Mouse (Mus musculus) embryonic facial prominence, embryonic 11.5 days (tissue): ENCODE results near the gene Tmem176b. TPM values are rescaled to one million over a fixed set of nuclear protein-coding genes. Genes with fewer than 3 reads are reported as not detected.
A peak's percentile ranks its signal among the peaks of the same experiment; 100 is the strongest.

Experiments used
- ATAC-seq: fragments of 200-750 bp; cut with Nextera tagmentation; replicated peaks from 2 replicates; pipeline ENCODE4 v1.8.0; 2017; ENCODE audit warnings: low read depth; ENCODE audit not compliant: insufficient number of reproducible peaks, low FRiP score, low TSS enrichment
- DNase-seq: peaks from one replicate; pipeline ENCODE4 v3.0.0-alpha.2; 2015; ENCODE audit warnings: low spot score
- H3K27ac ChIP-seq: fragments of 300-500 bp; sonication (generic); replicated peaks from 2 replicates; pipeline ENCODE4 v1.5.1; 2014; ENCODE audit warnings: mild to moderate bottlenecking, low read depth, low read length, control low read depth
- H3K27me3 ChIP-seq: fragments of 300-500 bp; sonication (generic); 2 replicates; pipeline ENCODE4 v1.6.1; 2014; ENCODE audit warnings: mild to moderate bottlenecking, low read length, moderate library complexity, mixed read lengths; ENCODE audit not compliant: control insufficient read depth, insufficient read depth
- H3K36me3 ChIP-seq: fragments of 300-500 bp; sonication (generic); replicated peaks from 2 replicates; pipeline ENCODE4 v1.6.1; 2014; ENCODE audit warnings: low read depth, mild to moderate bottlenecking, low read length, moderate library complexity, mixed read lengths; ENCODE audit not compliant: control insufficient read depth, insufficient read depth
- H3K4me1 ChIP-seq: fragments of 300-500 bp; sonication (generic); 2 replicates; pipeline ENCODE4 v1.6.1; 2014; ENCODE audit warnings: low read length, mixed read lengths; ENCODE audit not compliant: control insufficient read depth, insufficient read depth
- H3K4me2 ChIP-seq: fragments of 300-500 bp; sonication (generic); 2 replicates; pipeline ENCODE4 v1.6.1; 2014; ENCODE audit warnings: low read depth, mild to moderate bottlenecking, control low read depth, low read length, moderate library complexity
- H3K4me3 ChIP-seq: fragments of 300-500 bp; sonication (generic); 2 replicates; pipeline ENCODE4 v1.5.1; 2014; ENCODE audit warnings: low read depth, low read length, control low read depth
- H3K9ac ChIP-seq: fragments of 300-500 bp; sonication (generic); replicated peaks from 2 replicates; pipeline ENCODE4 v1.6.1; 2014; ENCODE audit warnings: mild to moderate bottlenecking, control low read depth, low read length
- H3K9me3 ChIP-seq: fragments of 300-500 bp; sonication (generic); replicated peaks from 2 replicates; pipeline ENCODE4 v1.6.1; 2016; ENCODE audit warnings: mild to moderate bottlenecking, low read length, inconsistent platforms, mixed read lengths; ENCODE audit not compliant: control insufficient read depth
- WGBS: fragments of 180-500 bp; shearing (Covaris S2); extraction: QIAGEN DNeasy Blood & Tissue Kit; methylation state at CpG from one replicate; pipeline ENCODE4 v1.1.7; 2014; 5-methylcytosine and 5-hydroxymethylcytosine counted together
- polyA plus RNA-seq: library from polyadenylated mRNA; unstranded; fragments of >200 nt; fragmentation: Nextera tagmentation; extraction: Ambion mirVana; gene quantifications from 2 replicates; pipeline ENCODE4 v1.2.1, GENCODE M21; 2014

Gene Tmem176b
- polyA plus RNA-seq, 1 experiment from 2014 or later: 87.3 TPM

DNA sequence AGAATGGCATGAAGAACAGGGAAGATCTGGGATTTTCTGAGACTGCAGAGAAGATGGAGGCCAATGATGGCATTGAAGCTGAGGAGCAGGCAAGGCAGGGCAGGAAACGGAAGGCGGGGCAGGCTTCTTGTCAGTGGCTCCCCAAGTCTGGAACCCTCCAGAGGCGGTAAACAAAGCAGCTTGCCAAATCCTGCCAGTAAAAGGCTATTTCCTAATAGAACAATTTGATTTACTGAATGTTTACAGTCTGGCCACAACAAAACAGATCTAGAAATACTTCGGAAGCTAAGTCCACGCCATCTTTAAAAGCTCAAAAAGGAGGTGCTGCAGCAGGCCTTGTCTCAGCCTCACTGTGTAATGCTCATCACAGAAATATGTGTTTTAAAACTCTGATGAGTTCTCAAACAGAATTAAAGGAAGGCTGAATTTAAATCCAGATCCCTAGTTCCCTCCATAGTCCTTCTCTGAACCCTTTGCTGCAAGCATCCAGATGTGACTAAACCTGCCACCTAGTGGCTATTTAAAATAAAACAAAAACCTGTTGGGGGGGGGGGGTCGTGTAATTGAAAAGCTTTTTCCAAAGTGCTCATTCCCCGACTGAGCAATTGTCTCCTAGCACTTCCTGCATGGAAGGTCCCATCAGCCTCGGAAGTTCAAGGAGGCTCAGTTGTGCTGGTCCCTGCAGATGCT is 16.5 kb upstream of the Tmem176b start:
- H3K4me3 ChIP-seq: no peak overlapping the region

DNA sequence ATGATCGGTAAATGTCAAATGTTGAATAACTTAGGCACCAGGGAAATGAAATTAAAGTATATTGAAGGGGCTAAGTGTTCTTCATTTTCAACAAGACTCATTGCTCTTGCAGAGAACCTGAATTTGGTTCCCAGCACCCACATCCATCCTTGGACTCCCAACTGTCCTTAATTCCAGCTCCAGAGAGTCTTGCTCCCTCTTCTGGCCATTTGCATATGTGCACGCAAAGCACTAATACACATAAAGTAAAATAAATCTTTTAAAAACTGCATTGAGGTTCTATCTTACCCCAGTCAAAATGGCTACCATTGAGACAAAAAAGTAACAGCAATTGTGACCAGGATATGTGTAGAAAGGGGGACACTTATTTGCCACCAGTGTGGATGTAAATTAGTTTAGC is 12.9 kb upstream of the Tmem176b start:
- Histone ChIP-seq H3K27me3 (no peaks in the 10 kb centered on the region), H3K36me3 (no peaks in the 10 kb centered on the region), H3K9ac (no peak overlapping the region), H3K4me1 (no peaks in the 10 kb centered on the region), H3K4me2 (no peak overlapping the region), H3K27ac (no peak overlapping the region), H3K4me3 (no peak overlapping the region), H3K9me3 (no peaks in the 10 kb centered on the region)
- ATAC-seq: no peak
- DNase-seq: no peak
- whole genome bisulfite sequencing: 97% methylated on average over 2 of the region's 2 CpGs

More for the DNA sequence above, 16.5 kb upstream of the Tmem176b start:
- WGBS: 50% methylated on average over 8 of the region's 8 CpGs
- no peaks in the 10 kb centered on the region for H3K27me3 ChIP-seq
- H3K36me3 ChIP-seq: no peaks in the 10 kb centered on the region
- DNase-seq (peak; percentile 39), ATAC-seq (no peak)
- no peak overlapping the region for H3K9ac ChIP-seq
- H3K9me3 ChIP-seq: no peaks in the 10 kb centered on the region
- no peak overlapping the region for H3K27ac ChIP-seq
- no peaks in the 10 kb centered on the region for H3K4me1 ChIP-seq
- H3K4me2 ChIP-seq: no peak overlapping the region

DNA sequence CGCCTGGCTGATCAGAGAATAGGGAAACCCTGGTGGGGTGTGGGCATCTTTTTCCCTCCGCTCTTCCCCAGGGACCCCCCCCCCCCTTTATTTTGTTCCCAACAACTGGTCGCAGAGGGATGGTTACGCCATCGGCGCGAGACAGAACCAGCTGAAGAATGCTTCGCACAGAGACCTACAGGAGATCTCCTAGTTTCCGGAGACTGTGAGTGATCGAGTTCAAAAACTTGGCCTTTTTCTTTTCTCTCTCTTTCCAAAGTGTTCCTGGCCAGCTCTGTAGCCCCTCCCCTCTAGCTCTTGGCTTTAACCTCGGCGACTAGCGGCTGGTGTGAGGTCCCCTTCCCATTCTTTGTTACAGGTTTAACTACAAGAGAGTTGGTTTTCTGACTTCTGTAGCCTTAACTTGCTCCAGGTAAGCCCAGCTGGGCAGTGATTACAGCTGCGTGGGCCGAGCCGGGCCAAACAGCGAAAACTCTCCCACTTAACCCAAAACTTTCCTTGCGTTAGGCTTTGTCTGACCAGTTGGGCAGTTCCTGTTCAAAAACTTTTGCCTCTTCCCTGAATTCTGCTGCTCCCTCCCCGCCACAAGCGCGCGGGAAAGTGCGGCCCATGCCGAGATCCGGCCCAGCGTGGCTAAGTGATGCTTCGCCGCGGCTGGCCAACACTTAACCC is 10.7 kb upstream of the Tmem176b start:
- no peaks in the 10 kb centered on the region for H3K36me3 ChIP-seq
- peak overlapping the region; percentile 60 for H3K9ac ChIP-seq
- no peaks in the 10 kb centered on the region for H3K27me3 ChIP-seq
- ATAC-seq: peak; percentile 56; the same call in 1 of the 2 replicates
- H3K4me2 ChIP-seq: peak overlapping the region; percentile 53
- WGBS: 2% methylated on average over 29 of the region's 29 CpGs
- H3K4me1 ChIP-seq: no peaks in the 10 kb centered on the region
- H3K27ac ChIP-seq: peak overlapping the region; percentile 67
- DNase-seq: peak; percentile 71
- H3K4me3 ChIP-seq: peak overlapping the region; percentile 27
- no peaks in the 10 kb centered on the region for H3K9me3 ChIP-seq

DNA sequence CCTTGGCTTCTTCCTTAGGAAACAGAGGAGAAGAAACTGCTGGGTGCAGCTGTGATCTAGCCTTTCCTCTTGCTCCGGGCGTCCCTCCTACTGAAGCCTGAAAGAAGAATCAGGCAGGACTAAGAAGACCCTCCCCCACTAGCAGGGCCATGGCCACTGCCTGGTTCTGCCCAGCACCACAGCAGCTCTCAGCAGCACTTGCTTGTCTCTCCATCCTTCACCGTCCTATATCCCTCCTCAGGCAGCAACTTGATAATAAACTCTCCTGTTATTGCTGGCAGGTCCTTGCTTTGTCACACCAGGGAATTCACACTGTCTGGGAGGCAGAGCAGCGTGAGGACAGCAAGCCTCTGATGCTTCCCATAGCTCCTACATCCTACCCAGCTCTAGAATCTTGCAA is 3.8 kb upstream of the Tmem176b start:
- no peak for ATAC-seq
- no peak overlapping the region for H3K27ac ChIP-seq
- no peaks in the 10 kb centered on the region for H3K9me3 ChIP-seq
- no peak overlapping the region for H3K4me3 ChIP-seq
- H3K4me2 ChIP-seq: no peak overlapping the region
- H3K4me1 ChIP-seq: peaks cover 4% of the 10 kb centered on the region
- H3K36me3 ChIP-seq: no peaks in the 10 kb centered on the region
- DNase-seq: no peak
- no peaks in the 10 kb centered on the region for H3K27me3 ChIP-seq
- no peak overlapping the region for H3K9ac ChIP-seq
- 67% methylated on average over 4 of the region's 4 CpGs for WGBS

DNA sequence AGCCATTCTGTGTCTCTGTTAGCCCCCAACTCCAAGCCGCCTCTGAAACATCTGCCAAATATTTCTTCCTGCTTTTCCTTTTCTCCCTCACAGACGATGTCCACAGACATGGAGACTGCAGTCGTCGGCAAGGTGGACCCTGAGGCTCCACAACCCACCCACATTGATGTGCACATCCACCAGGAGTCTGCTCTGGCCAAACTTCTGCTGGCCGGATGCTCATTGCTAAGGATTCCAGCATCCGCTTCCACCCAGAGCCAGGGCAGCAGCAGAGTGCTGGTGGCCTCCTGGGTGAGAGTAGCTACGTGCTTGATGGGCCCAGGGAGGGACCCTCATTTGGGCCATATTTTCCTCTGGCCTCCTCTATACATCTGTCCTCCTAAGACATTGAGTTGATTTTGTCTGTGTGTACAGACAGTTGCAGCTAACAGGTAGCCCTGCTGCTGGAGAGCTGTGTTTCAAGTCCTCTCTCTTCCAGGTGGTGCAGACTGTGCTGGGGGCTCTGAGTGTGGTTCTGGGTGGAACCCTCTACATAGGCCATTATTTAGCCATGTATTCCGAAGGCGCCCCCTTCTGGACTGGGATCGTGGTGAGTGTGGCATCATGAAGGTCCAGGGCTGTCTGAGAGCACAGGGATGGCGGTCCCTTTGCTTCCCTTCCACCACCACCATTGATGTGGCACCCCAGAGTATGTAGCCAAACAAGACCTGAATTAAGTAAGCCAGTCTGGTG is 981 bp upstream of the Tmem176b start:
- ATAC-seq: no peak
- no peaks in the 10 kb centered on the region for H3K36me3 ChIP-seq
- 68% methylated on average over 11 of the region's 11 CpGs for WGBS
- H3K4me1 ChIP-seq: peaks cover 6% of the 10 kb centered on the region
- H3K9ac ChIP-seq: no peak overlapping the region
- DNase-seq: no peak
- no peaks in the 10 kb centered on the region for H3K9me3 ChIP-seq
- no peak overlapping the region; the same call in 1 of the 2 replicates for H3K4me2 ChIP-seq
- H3K27me3 ChIP-seq: no peaks in the 10 kb centered on the region
- H3K27ac ChIP-seq: no peak overlapping the region
- no peak overlapping the region for H3K4me3 ChIP-seq

DNA sequence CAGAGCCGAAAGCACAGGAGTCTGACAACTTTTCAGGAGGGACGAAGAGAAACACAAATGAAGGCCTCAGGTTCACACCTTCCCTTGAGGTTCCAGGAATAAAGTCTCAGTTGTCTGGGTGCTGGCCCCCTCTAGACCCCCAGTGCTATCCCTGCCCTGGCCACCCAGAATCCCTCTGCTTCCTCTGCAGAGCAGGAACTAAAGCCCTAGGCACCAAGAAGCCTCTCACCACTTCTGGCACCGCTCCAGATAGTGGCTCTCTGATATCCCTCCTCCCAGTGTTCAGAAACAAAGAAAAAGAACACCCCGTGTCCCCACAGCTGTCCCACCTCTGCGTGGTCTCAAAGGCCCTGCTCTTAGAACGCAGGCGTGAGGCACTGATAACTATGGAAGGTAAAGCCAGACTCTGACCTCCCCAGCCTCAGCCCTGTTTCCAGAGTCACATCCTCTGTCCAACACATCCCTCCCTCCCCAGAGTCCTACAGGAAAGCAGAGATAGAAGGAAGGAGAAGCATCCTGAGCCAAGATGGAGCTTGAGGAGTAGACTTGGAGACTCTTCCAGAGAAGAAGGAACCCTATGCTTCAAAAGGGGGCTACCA is 826 bp downstream of the Tmem176b start, which contains the start of gene Tmem176a:
TSS of gene Tmem176a (plus strand) at position 549 of the 599 bp plus-strand sequence.
- no peaks in the 10 kb centered on the region for H3K9me3 ChIP-seq
- H3K36me3 ChIP-seq: no peaks in the 10 kb centered on the region
- no peaks in the 10 kb centered on the region for H3K27me3 ChIP-seq
- 36% methylated on average over 7 of the region's 7 CpGs for WGBS
- DNase-seq (peak; percentile 23), ATAC-seq (0 out of 2 replicates have a peak, but pooled peaks have one; percentile 6)
- H3K27ac ChIP-seq: peak within 1 kb of the TSS; percentile 44; the same call in 1 of the 2 replicates
- peak within 1 kb of the TSS; percentile 48 for H3K4me2 ChIP-seq
- peak within 1 kb of the TSS; percentile 44 for H3K9ac ChIP-seq
- H3K4me1 ChIP-seq: peaks cover 6% of the 10 kb centered on the region
- peak within 1 kb of the TSS; percentile 32 for H3K4me3 ChIP-seq

DNA sequence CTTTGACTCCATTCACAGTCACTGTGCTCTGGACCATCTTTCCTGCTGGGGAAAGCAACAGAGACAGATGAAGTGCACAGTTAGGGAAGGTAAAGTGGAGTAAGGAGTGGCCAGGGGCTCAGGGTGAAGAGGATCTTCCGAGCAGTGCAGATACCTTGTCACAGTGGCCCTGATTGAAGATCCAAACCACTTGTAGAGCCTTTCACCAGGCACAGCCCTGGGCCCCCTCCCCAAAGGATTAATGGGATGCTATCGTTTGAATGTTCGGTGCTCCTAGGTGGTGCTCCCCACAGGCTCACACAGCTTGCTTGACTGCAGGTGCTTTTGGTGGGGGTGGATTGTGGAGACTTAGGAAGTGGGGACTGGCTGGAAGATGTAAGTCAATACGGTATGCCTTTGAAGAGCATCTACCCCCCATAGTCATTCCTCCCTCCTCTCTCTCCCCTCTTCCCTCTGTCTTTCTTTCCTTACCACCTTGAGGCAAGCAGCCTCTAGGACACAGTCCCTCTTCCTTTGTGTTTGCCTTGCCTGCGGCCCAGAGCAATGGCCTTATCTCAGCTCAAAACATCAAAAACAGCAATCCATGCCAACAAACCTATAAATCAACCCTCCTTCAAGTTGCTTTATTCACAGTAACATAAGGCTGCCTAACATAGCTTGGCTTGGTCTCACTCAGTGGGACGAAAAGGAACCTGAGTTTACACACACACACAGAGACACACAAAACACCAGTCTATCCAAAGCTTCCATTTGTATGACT is 2.8 kb downstream of the Tmem176b start:
- Histone ChIP-seq H3K27ac (no peak overlapping the region), H3K9ac (no peak overlapping the region), H3K4me1 (peaks cover 6% of the 10 kb centered on the region), H3K4me3 (no peak overlapping the region), H3K36me3 (no peaks in the 10 kb centered on the region), H3K4me2 (no peak overlapping the region), H3K9me3 (no peaks in the 10 kb centered on the region), H3K27me3 (no peaks in the 10 kb centered on the region)
- WGBS: 86% methylated on average over 6 of the region's 6 CpGs
- ATAC-seq (no peak), DNase-seq (no peak)
